Mouse (Mus musculus) megakaryocyte, embryonic 14.5 days (primary cell): ENCODE data around the gene Phb2. TPM values are rescaled to one million over a fixed set of nuclear protein-coding genes. Genes with fewer than 3 reads are reported as not detected.
"Not testable (repeated sequence)": the region's sequence is repeated elsewhere in the genome, so short reads cannot be mapped to it uniquely, and the experiment has no call there.

Source experiments
- H3K27me3 ChIP-seq: replicated peaks from 2 replicates; pipeline ENCODE3; 2012; ENCODE audit warnings: inconsistent platforms
- H3K36me3 ChIP-seq: replicated peaks from 2 replicates; pipeline ENCODE3; 2012; ENCODE audit warnings: low read length, inconsistent platforms, mixed read lengths
- H3K4me1 ChIP-seq: 2 replicates; pipeline ENCODE4 v1.6.1; 2012; ENCODE audit warnings: inconsistent platforms
- H3K4me3 ChIP-seq: replicated peaks from 2 replicates; pipeline ENCODE3; 2012; ENCODE audit warnings: moderate library complexity, mild to moderate bottlenecking, inconsistent platforms
- H3K9me3 ChIP-seq: 2 replicates; pipeline ENCODE4 v1.6.1; 2012; ENCODE audit warnings: inconsistent platforms
- FLI1 ChIP-seq: IDR thresholded peaks from 2 replicates; pipeline ENCODE4 v1.6.1; 2012; ENCODE audit warnings: low read length, inconsistent platforms, mixed read lengths
- GATA1 ChIP-seq: IDR thresholded peaks from 3 replicates; pipeline ENCODE4 v1.6.1; 2012; ENCODE audit warnings: mixed read lengths, low read length, inconsistent platforms, borderline replicate concordance
- polyA plus RNA-seq: library from polyadenylated mRNA; stranded (reverse); fragments of >175 nt; gene quantifications from 2 replicates; pipeline ENCODE4 v1.2.3, GENCODE M21; 2012; ENCODE audit warnings: low replicate concordance; ENCODE audit not compliant: insufficient read depth

The Phb2 gene
- polyA plus RNA-seq, 1 experiment: 150 TPM

GRCm38 (mm10) chr6:124673619-124674018 is 38.5 kb upstream of the Phb2 start:
- H3K9me3 ChIP-seq: peaks cover 12% of the 10 kb centered on the region; the same call in 1 of the 2 replicates
- H3K27me3 ChIP-seq: no peaks in the 10 kb centered on the region
- no peak overlapping the region for H3K4me3 ChIP-seq
- H3K36me3 ChIP-seq: peaks cover 93% of the 10 kb centered on the region
- TF ChIP-seq GATA1: no peak
- TF ChIP-seq FLI1: no peak
- H3K4me1 ChIP-seq: peaks cover 36% of the 10 kb centered on the region

- Histone ChIP-seq H3K4me1 (peaks cover 26% of the 10 kb centered on the region), H3K27me3 (no peaks in the 10 kb centered on the region), H3K36me3 (peaks cover 95% of the 10 kb centered on the region), H3K4me3 (no peak overlapping the region), H3K9me3 (peaks cover 12% of the 10 kb centered on the region; the same call in 1 of the 2 replicates)
- no peak for TF ChIP-seq GATA1
Observed at GRCm38 (mm10) chr6:124674591-124674990, 37.5 kb upstream of the Phb2 start.

GRCm38 (mm10) chr6:124676171-124676570 is 36.0 kb upstream of the Phb2 start:
- H3K9me3 ChIP-seq: peaks cover 12% of the 10 kb centered on the region; the same call in 1 of the 2 replicates
- peaks cover 16% of the 10 kb centered on the region for H3K4me1 ChIP-seq
- no peak overlapping the region for H3K4me3 ChIP-seq
- no peaks in the 10 kb centered on the region for H3K27me3 ChIP-seq
- no peak for TF ChIP-seq FLI1
- no peak for TF ChIP-seq GATA1
- peaks cover 94% of the 10 kb centered on the region for H3K36me3 ChIP-seq

- TF ChIP-seq GATA1 (no peak), FLI1 (no peak)
- peaks cover 9% of the 10 kb centered on the region; the same call in 1 of the 2 replicates for H3K9me3 ChIP-seq
- H3K4me1 ChIP-seq: peaks cover 25% of the 10 kb centered on the region
- no peaks in the 10 kb centered on the region for H3K27me3 ChIP-seq
- peaks cover 75% of the 10 kb centered on the region for H3K36me3 ChIP-seq
- H3K4me3 ChIP-seq: no peak overlapping the region
Observed at GRCm38 (mm10) chr6:124678769-124679168, 33.4 kb upstream of the Phb2 start.

GRCm38 (mm10) chr6:124679486-124679885 is 32.6 kb upstream of the Phb2 start:
- Histone ChIP-seq H3K4me1 (peaks cover 31% of the 10 kb centered on the region), H3K27me3 (no peaks in the 10 kb centered on the region), H3K4me3 (no peak overlapping the region), H3K9me3 (0 out of 2 replicates have a peak, but pooled peaks cover 2% of the 10 kb centered on the region), H3K36me3 (peaks cover 68% of the 10 kb centered on the region)
- TF ChIP-seq FLI1 (no peak), GATA1 (no peak)

- H3K9me3 ChIP-seq, H3K4me3 ChIP-seq, H3K27me3 ChIP-seq: not testable (repeated sequence)
- Histone ChIP-seq H3K36me3 (peaks cover 49% of the 10 kb centered on the region), H3K4me1 (peaks cover 59% of the 10 kb centered on the region)
Observed at GRCm38 (mm10) chr6:124682291-124682690, 29.8 kb upstream of the Phb2 start.

- Histone ChIP-seq H3K4me3 (no peak overlapping the region), H3K36me3 (peaks cover 38% of the 10 kb centered on the region), H3K4me1 (peaks cover 74% of the 10 kb centered on the region), H3K27me3 (no peaks in the 10 kb centered on the region), H3K9me3 (no peaks in the 10 kb centered on the region)
- TF ChIP-seq FLI1 (no peak), GATA1 (no peak)
Observed at GRCm38 (mm10) chr6:124683591-124684417, 28.3 kb upstream of the Phb2 start.

GRCm38 (mm10) chr6:124685606-124686386 is 26.3 kb upstream of the Phb2 start:
- H3K27me3 ChIP-seq: no peaks in the 10 kb centered on the region
- no peaks in the 10 kb centered on the region for H3K9me3 ChIP-seq
- TF ChIP-seq GATA1 (no peak), FLI1 (no peak)
- H3K4me1 ChIP-seq: peaks cover 83% of the 10 kb centered on the region
- peak overlapping the region; percentile 70 for H3K4me3 ChIP-seq
- H3K36me3 ChIP-seq: peaks cover 29% of the 10 kb centered on the region

GRCm38 (mm10) chr6:124686644-124687043 is 25.5 kb upstream of the Phb2 start:
- peaks cover 77% of the 10 kb centered on the region for H3K4me1 ChIP-seq
- peaks cover 25% of the 10 kb centered on the region for H3K36me3 ChIP-seq
- H3K27me3 ChIP-seq, H3K9me3 ChIP-seq, H3K4me3 ChIP-seq: not testable (repeated sequence)

- Histone ChIP-seq H3K36me3 (peaks cover 36% of the 10 kb centered on the region), H3K4me3 (peak overlapping the region; percentile 85), H3K4me1 (peaks cover 76% of the 10 kb centered on the region), H3K9me3 (0 out of 2 replicates have a peak, but pooled peaks cover 3% of the 10 kb centered on the region), H3K27me3 (no peaks in the 10 kb centered on the region)
- TF ChIP-seq FLI1 (no peak), GATA1 (no peak)
Observed at GRCm38 (mm10) chr6:124688151-124688758, 23.9 kb upstream of the Phb2 start.
